Mouse (Mus musculus): Measurements from ENCODE around the gene Nupl2.

DNA sequence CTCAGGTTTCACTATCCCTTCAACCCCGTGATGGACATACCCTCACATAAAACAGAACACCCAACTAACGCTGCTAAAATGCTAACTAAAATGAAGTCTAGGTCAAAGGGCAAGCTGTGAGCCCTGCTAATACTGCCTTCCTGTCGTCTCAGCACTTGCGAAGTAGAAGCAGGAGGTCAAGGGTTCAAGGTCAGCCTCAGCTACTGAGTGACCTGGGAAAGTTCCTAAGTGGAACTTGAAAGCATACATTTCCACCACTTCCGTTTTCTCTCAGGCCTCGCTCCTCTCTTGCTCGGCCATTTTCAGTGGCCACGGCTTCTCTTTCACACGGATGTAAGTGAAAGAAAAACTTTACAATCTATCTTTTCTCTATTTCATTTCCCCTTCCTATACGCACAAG, 43.2 kb downstream of the Nupl2 start:
- TF ChIP-seq CTCF (IDR thresholded peaks at IDR 0.05; ENCODE audit: borderline replicate concordance, insufficient read depth, low read length) = no peak
- TF ChIP-seq POLR2A (IDR thresholded peaks at IDR 0.05; ENCODE audit: low read depth, low read length) = no peak

All from embryonic fibroblast, embryonic 13.5 days (primary cell).